Mouse (Mus musculus): ENCODE results near the gene Fem1a.

Fem1a gene

GRCm38 (mm10) chr17:56255429-56255828 lies 1.2 kb upstream of the Fem1a start:
- in situ Hi-C loops (cut with MseI, MboI) = loop anchor here in 1 of 2 experiments (10.0 kb wide), 1 partner anchor 61 kb away; no protein-coding TSS in a partner anchor

DNA sequence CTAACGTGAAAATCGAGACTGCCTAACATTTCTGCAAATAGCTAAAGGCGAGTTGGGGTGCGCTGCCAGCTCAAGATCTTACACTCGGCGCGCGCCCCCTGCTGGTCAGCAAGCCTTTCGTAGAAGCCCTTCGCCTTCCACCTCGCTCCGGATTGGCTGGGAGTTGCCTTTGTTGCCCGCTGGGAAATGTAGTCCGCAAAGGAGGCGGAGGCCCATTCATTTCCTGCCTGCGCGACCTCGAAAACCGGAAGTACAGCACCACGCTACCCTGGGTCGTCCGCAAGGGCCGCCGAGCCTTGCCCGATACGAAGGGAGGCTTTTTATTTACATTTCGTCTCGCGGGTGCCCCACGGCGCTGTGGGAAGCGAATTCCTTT lies 759 bp upstream of the Fem1a start:
- in situ Hi-C loops (cut with MseI, MboI) = loop anchor here in 1 of 2 experiments (10.0 kb wide), 1 partner anchor 61 kb away; no protein-coding TSS in a partner anchor

- in situ Hi-C loops (cut with MseI, MboI) = loop anchor here in 1 of 2 experiments (10.0 kb wide), 1 partner anchor 63 kb away; no protein-coding TSS in a partner anchor
Observed at GRCm38 (mm10) chr17:56257181-56257894, 728 bp downstream of the Fem1a start.

DNA sequence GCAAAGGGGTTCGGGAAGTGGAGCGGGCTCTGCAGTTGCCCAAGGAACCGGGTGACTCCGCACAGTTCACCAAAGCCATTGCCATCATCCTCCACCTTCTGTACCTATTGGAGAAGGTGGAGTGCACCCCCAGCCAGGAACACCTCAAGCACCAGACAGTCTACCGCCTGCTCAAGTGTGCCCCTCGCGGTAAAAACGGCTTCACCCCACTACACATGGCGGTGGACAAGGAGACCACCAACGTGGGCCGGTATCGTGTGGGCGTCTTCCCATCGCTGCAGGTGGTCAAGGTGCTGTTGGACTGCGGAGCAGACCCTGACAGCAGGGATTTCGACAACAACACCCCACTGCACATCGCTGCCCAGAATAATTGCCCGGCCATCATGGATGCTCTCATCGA lies 1.7 kb downstream of the Fem1a start:
- in situ Hi-C loops (cut with MseI, MboI) = loop anchor here in 1 of 2 experiments (10.0 kb wide), 1 partner anchor 63 kb away; no protein-coding TSS in a partner anchor

DNA sequence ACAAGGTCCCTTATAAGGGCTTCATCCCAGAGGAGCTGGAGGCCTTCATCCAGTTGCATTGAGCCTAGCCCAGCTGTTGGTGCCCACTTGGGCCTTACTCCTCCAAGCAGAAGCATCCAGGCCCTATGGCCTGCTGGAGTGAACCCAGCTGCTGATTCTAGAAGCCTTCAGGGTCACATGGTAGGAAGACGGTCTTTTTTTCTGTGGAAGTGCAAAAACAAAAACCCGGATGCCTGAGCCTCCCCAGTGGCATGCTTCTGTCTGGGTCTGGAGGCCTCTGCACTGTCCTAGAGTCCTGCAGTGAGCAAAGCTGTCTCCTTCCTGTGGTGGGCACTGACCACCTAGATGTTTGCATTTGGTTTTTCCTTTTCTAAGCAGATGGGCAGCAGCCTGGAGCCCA lies 2.2 kb downstream of the Fem1a start:
- in situ Hi-C loops (cut with MseI, MboI) = loop anchor here in 1 of 2 experiments (10.0 kb wide), 1 partner anchor 64 kb away; no protein-coding TSS in a partner anchor

DNA sequence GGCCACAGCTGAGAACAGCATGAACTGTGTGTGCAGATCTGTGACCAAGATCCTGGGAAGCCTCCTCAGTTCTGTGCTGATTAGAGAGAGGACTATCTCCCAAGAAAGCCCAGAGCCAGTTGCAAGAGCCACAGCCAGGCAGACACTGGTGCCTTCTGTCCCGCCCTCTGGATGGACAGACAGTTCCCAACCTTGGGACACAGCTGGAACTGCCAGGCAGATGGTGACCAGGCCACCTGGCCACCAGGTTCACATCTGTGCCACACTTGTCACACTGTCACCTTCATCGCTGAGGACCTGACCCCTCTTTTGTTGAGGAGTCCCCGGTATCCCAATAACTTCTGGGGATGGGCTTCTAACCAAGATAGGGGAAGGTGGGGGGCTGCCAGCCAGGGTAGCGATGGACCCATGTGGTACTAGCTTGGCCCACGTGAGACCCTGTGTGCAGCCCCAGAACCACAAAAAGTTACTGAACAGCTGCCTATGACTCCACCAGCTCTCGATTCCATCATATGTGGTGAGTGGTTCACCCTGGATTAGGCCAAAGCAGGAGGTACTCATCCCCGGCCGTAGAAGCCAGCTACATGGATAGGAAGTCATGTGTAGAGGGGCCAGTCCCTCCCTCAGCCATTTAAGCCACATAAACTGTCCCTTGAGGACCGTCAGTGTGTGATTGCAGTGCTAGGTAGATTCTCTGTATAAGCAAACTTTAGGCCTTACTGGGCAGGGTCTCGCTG lies 2.9 kb downstream of the Fem1a start:
- in situ Hi-C loops (cut with MseI, MboI) = loop anchor here in 1 of 2 experiments (10.0 kb wide), 1 partner anchor 65 kb away; no protein-coding TSS in a partner anchor

GRCm38 (mm10) chr17:56261166-56261565 lies 4.6 kb downstream of the Fem1a start:
- in situ Hi-C loops (cut with MseI, MboI) = no loop called here

- in situ Hi-C loops (cut with MseI, MboI) = no loop called here
Observed at GRCm38 (mm10) chr17:56262645-56263094, 6.1 kb downstream of the Fem1a start.

- in situ Hi-C loops (cut with MseI, MboI) = no loop called here
Observed at GRCm38 (mm10) chr17:56264020-56264419, 7.4 kb downstream of the Fem1a start.

- in situ Hi-C loops (cut with MseI, MboI) = no loop called here
Observed at GRCm38 (mm10) chr17:56265011-56265410, 8.4 kb downstream of the Fem1a start.

- in situ Hi-C loops (cut with MseI, MboI) = no loop called here
Observed at GRCm38 (mm10) chr17:56265869-56266268, 9.3 kb downstream of the Fem1a start.

DNA sequence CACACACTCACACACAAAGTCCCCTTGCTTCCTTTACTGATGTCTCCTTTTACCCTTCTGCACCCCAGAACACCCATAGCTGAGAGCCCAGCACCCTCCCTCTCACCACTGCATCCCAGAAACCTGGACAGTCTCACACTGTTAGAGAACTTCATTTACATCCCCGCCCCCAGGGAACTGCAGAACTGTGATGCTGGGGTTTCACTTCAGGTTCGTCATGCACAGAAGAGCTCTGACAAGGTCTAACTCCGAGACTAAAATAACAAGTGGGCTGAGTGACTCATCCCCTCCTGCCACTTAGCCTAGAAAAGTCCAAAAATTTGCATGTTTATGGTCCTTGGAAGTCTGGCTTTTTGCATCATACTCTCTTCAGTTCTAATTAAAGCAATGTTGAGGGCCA lies 9.7 kb downstream of the Fem1a start:
- in situ Hi-C loops (cut with MseI, MboI) = no loop called here

- in situ Hi-C loops (cut with MseI, MboI) = no loop called here
Observed at GRCm38 (mm10) chr17:56269153-56269630, 12.6 kb downstream of the Fem1a start.

GRCm38 (mm10) chr17:56269741-56270140 lies 13.1 kb downstream of the Fem1a start:
- in situ Hi-C loops (cut with MseI, MboI) = no loop called here

DNA sequence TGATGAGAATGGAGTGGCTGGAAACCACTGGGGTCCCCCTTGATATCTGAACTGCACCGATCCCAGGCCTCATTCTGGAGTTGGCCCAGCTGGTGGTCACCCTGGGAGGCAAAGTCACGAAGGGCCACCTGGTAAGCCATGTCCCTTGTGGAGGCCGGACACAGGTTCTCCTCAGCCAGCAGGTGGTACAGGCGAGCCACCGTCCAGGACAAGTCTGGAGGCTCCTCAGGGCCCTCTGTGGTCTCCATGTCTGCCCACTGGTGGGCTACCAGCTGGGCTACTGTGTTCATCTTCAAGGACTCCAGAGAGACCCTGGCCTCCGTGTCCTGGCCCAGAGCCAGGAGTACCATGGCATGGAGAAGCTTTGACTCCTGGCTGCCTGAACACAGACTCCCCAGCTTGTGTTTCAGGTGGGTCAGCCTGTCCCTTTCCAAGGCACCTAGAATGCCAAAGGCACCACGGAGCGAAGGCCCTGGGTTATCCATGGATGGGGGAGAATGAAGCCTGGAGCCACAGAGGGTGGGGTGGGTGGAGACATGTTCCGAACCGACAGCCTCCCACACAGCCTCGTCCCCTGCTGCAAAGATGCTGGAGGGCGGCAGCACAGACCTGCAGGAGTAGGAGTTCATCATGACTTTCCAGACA lies 15.1 kb downstream of the Fem1a start:
- in situ Hi-C loops (cut with MseI, MboI) = no loop called here

- in situ Hi-C loops (cut with MseI, MboI) = no loop called here
Observed at GRCm38 (mm10) chr17:56272644-56273043, 16.0 kb downstream of the Fem1a start.

- in situ Hi-C loops (cut with MseI, MboI) = no loop called here
Observed at GRCm38 (mm10) chr17:56273482-56273881, 16.9 kb downstream of the Fem1a start.

GRCm38 (mm10) chr17:56273986-56274385 lies 17.4 kb downstream of the Fem1a start:
- in situ Hi-C loops (cut with MseI, MboI) = no loop called here

DNA sequence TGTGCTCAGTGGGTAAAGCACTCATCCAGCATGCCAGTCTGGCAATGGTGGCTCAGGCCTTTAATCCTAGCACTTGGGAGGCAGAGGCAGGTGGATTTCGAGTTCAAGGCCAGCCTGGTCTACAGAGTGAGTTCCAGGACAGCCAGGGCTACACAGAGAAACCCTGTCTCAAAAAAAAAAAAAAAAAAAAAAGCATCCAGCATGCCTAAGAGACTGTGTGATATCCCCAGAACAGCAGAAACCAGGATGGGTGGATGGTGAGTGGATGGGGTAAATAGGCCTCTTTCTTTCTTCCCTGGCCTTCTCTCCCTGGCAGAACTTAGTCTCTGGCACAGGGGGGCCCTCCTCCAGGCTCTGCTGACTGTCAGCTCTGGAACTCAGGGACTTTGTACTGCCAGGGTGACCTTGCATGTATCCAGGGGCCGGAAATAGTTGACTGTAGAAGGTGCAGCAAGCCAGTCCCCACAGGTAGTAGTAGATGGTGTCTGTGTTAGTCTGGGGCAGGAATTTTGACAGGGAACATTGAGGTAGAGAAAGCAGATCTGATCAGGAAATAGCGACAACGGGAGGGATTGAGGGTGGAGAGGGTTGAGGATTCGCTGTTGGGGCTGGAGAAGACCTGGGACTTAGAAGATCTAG lies 19.4 kb downstream of the Fem1a start:
- in situ Hi-C loops (cut with MseI, MboI) = no loop called here

DNA sequence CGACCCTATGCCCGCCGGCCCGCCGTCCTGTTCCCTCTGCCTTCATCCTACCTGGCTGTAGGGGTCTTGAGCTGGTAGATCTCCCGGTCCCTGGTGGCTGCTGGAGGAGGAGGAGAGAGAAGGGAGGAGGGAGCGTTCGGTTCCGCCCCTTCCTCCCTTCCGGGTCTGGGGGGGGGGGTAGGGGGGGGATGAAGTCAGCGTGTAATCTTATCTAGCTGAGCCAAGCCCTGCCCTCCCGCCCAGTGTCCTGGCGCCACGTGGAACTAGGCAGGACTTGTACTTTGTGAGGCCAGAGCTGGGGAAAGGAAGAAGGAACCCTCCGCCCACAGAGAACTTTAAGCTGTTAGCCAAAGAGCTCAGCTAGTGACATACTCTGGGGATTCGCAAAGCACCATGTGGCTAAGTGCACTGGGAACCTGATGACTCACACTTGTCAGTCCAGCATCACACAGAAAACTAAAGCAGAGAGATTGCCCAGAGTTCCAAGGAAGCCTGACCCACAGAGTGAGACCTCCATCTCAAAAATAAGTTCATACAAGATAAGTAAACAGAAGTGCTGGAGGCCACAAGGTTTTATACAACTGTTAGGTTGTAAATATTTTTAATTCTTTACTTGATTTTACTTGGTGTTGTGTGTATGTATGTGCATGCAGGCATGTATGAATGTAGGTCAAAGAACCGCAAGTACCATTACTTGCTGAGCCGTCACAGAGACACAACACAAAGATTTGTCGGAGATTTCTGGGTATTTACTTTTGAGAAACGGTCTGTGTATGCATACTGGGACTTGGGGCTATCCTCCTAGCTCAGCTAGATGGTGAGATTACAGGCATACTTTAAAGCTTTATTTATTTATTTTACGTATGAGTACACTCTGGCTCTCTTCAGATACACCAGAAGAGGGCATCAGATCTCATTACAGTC lies 20.3 kb downstream of the Fem1a start, which contains the start of gene Ticam1:
TSS of gene Ticam1 (minus strand) at position 144 of the 924 bp plus-strand sequence.
- in situ Hi-C loops (cut with MseI, MboI) = no loop called here
